Mouse (Mus musculus): ENCODE data around the gene 1700034I23Rik. TPM values are rescaled to one million over a fixed set of nuclear protein-coding genes. Genes with fewer than 3 reads are reported as not detected.

1700034I23Rik gene
- polyA plus RNA-seq (2012; rRNA removed) = not detected in 2 replicates

DNA sequence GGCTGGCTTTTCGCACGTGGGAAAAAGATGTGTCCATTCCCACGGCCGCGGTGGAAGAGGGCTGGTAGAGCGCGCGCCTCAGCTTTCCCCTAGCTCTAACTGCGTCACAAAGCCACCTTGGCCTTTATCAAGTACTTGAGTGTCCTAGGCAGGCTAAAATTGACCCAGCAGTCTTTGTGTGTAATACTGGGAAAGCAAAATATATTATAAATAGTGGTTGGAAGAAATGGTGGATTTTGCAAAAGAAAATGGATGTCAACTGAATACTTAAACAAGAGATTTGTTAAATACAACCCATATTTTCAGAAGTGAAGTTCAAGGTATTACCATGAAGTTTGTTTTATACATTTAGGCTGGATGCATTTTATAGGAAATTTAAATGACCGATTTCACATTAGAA, at the start of gene 1700034I23Rik:
Gene 1700034I23Rik, minus strand, starts transcription at position 101 of the 400 bp plus-strand sequence.

DNA sequence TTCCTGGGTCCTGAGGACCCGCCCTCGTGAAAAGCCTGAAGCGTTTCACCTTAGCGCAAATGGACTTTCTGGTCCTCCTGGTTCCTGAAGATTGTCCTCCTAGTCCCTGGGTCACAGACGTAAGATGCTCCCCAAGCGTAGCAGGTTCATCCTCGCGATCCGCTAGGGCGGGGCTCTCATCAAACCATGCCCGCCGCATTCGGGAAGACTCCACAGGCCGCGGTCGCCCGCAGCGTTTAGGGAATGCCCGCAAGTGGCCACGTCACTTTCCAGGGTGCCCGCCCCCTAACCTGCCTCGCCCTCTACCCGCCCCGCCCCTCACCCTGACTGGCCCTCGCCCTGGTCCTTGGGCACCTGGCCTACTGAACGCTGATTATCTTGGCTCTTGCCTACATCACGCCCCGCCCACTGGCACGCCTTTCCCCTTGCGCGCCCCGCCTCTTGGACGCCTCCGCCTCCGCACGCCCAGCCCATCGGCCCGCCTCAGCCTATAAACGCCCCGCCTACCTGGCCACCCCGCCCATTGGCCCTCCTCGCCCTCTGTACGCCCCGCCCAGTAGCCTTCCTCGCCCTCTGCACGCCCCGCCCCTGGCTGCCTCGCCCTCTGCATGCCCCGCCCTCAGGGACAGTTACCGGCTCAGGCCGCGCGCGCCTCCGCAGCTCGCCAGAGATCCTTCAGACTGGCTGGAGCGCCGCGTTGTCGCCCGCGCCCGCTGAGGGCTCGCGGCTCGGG, 47.0 kb upstream of the 1700034I23Rik start, which contains the start of gene Larp1b:
Gene Larp1b, plus strand, starts transcription at position 659 of the 733 bp plus-strand sequence.

Other genes with a start within 250 kb of the 1700034I23Rik start
- gene Slc25a31, start 193.7 kb downstream of the 1700034I23Rik start, polyA plus RNA-seq (2012; rRNA removed) = not detected in 2 replicates
- 6.0 and 7.0 TPM in 2 replicates for gene Hspa4l, start 158.0 kb downstream of the 1700034I23Rik start, polyA plus RNA-seq (2012; rRNA removed)
- 1.3 and 1.4 TPM in 2 replicates for gene Plk4, start 102.5 kb downstream of the 1700034I23Rik start, polyA plus RNA-seq (2012; rRNA removed)
- gene Mfsd8, start 55.7 kb downstream of the 1700034I23Rik start, polyA plus RNA-seq (2012; rRNA removed) = 0.27 and 0.68 TPM in 2 replicates
- gene Abhd18, start 55.6 kb downstream of the 1700034I23Rik start, polyA plus RNA-seq (2012; rRNA removed) = 0.16 and 0.39 TPM in 2 replicates
- gene Larp1b, start 47.3 kb upstream of the 1700034I23Rik start, polyA plus RNA-seq (2012; rRNA removed) = 2.9 and 4.5 TPM in 2 replicates
- gene Pgrmc2, start 180.5 kb upstream of the 1700034I23Rik start, polyA plus RNA-seq (2012; rRNA removed) = 4.6 and 6.3 TPM in 2 replicates